Mouse (Mus musculus) E14TG2a.4 (cell line): ENCODE measurements around the gene Dtx2.

Source experiments
- CTCF ChIP-seq: conservative IDR thresholded peaks from 2 replicates; pipeline ENCODE4 v1.5.1; 2014; ENCODE audit warnings: low read length
- NANOG ChIP-seq: IDR thresholded peaks from 2 replicates; pipeline ENCODE4 v1.6.1; 2014; ENCODE audit warnings: borderline replicate concordance, low read length, mixed read lengths
- POU5F1 ChIP-seq: IDR thresholded peaks from 2 replicates; pipeline ENCODE4 v1.6.1; 2014; ENCODE audit warnings: low read length, borderline replicate concordance

DNA sequence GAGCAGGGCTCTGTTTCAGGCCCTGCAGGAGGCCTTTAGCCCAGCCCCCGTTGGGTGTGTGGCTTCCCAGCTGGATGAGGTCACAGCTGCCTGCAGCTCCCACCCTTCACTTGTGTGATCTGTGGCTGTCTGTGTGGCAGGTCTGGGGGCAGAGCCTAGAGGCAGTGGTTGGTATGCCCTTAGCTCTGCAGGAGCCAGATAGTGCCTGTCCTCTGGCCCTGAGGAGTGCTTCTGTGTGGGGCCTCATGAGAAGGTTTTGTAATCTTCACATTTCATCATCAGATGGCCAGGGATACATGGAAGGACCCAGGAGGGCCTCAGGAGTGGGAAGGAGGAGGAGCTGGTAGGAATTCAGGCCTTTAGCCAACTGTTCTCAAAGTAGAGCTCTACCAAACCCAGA, 25.3 kb downstream of the Dtx2 start:
- TF ChIP-seq CTCF (no peak), POU5F1 (no peak), NANOG (no peak)
